Mouse (Mus musculus) intestine, embryonic 15.5 days (tissue): ENCODE results near the gene Atp2a2. TPM values are rescaled to one million over a fixed set of nuclear protein-coding genes. Genes with fewer than 3 reads are reported as not detected.

Source experiments
- ATAC-seq: fragments of 200-750 bp; cut with Nextera tagmentation; 2 replicates; pipeline ENCODE4 v1.8.0; 2017; ENCODE audit warnings: moderate TSS enrichment, moderate library complexity
- H3K27ac ChIP-seq: fragments of 300-500 bp; sonication (generic); 2 replicates; pipeline ENCODE4 v1.5.1; 2015; ENCODE audit warnings: mild to moderate bottlenecking, inconsistent platforms
- H3K27me3 ChIP-seq: fragments of 300-500 bp; sonication (generic); replicated peaks from 2 replicates; pipeline ENCODE4 v1.6.1; 2015; ENCODE audit warnings: inconsistent platforms
- H3K36me3 ChIP-seq: fragments of 300-500 bp; sonication (generic); 2 replicates; pipeline ENCODE4 v1.6.1; 2015; ENCODE audit warnings: inconsistent platforms
- H3K4me1 ChIP-seq: fragments of 300-500 bp; sonication (generic); replicated peaks from 2 replicates; pipeline ENCODE4 v1.6.1; 2015; ENCODE audit warnings: inconsistent platforms
- H3K4me2 ChIP-seq: fragments of 300-500 bp; sonication (generic); replicated peaks from 2 replicates; pipeline ENCODE4 v1.6.1; 2015; ENCODE audit warnings: mild to moderate bottlenecking, inconsistent platforms
- H3K4me3 ChIP-seq: fragments of 300-500 bp; sonication (generic); replicated peaks from 2 replicates; pipeline ENCODE4 v1.5.1; 2015; ENCODE audit warnings: inconsistent platforms
- H3K9ac ChIP-seq: fragments of 300-500 bp; sonication (generic); 2 replicates; pipeline ENCODE4 v1.6.1; 2015; ENCODE audit warnings: inconsistent platforms
- H3K9me3 ChIP-seq: fragments of 300-500 bp; sonication (generic); 2 replicates; pipeline ENCODE4 v1.6.1; 2016; ENCODE audit warnings: inconsistent platforms
- WGBS: fragments of 180-500 bp; shearing (Covaris S2); methylation state at CpG from one replicate; pipeline ENCODE4 v1.1.7; 2015; 5-methylcytosine and 5-hydroxymethylcytosine counted together
- polyA plus RNA-seq: library from polyadenylated mRNA; unstranded; fragments of >200 nt; fragmentation: Nextera tagmentation; extraction: Ambion mirVana; gene quantifications from 2 replicates; pipeline ENCODE4 v1.2.1, GENCODE M21; 2015

Atp2a2 gene
- polyA plus RNA-seq, 1 experiment from 2014 or later = 33.8 TPM

GRCm38 (mm10) chr5:122455584-122455983, 46.4 kb downstream of the Atp2a2 start:
- no peak for ATAC-seq
- no peaks in the 10 kb centered on the region for H3K9me3 ChIP-seq
- 85% methylated on average over 3 of the region's 3 CpGs for WGBS
- peaks cover 71% of the 10 kb centered on the region for H3K36me3 ChIP-seq
- H3K4me3 ChIP-seq = no peak overlapping the region
- no peaks in the 10 kb centered on the region; the same call in 1 of the 2 replicates for H3K4me1 ChIP-seq
- H3K9ac ChIP-seq = no peak overlapping the region
- no peak overlapping the region for H3K4me2 ChIP-seq
- no peak overlapping the region for H3K27ac ChIP-seq
- H3K27me3 ChIP-seq = no peaks in the 10 kb centered on the region

GRCm38 (mm10) chr5:122454883-122455282, 47.1 kb downstream of the Atp2a2 start:
- H3K4me3 ChIP-seq = no peak overlapping the region
- no peaks in the 10 kb centered on the region; the same call in 1 of the 2 replicates for H3K4me1 ChIP-seq
- H3K9me3 ChIP-seq = no peaks in the 10 kb centered on the region
- H3K4me2 ChIP-seq = no peak overlapping the region
- no peak overlapping the region for H3K27ac ChIP-seq
- 86% methylated on average over 3 of the region's 3 CpGs for WGBS
- no peak for ATAC-seq
- no peak overlapping the region for H3K9ac ChIP-seq
- H3K36me3 ChIP-seq = peaks cover 64% of the 10 kb centered on the region
- H3K27me3 ChIP-seq = no peaks in the 10 kb centered on the region

- 93% methylated on average over 4 of the region's 4 CpGs for WGBS
- H3K9me3 ChIP-seq = no peaks in the 10 kb centered on the region
- no peak overlapping the region for H3K4me2 ChIP-seq
These were observed 47.6 kb downstream of the Atp2a2 start for GRCm38 (mm10) chr5:122454442-122454841.

GRCm38 (mm10) chr5:122453188-122453587, 48.8 kb downstream of the Atp2a2 start:
- H3K27me3 ChIP-seq = no peaks in the 10 kb centered on the region
- no peaks in the 10 kb centered on the region; the same call in 1 of the 2 replicates for H3K4me1 ChIP-seq
- no peak overlapping the region for H3K27ac ChIP-seq
- no peak overlapping the region for H3K4me2 ChIP-seq
- H3K9ac ChIP-seq = no peak overlapping the region
- ATAC-seq = no peak
- 66% methylated on average over 6 of the region's 6 CpGs for WGBS
- H3K9me3 ChIP-seq = no peaks in the 10 kb centered on the region
- H3K4me3 ChIP-seq = no peak overlapping the region
- peaks cover 47% of the 10 kb centered on the region for H3K36me3 ChIP-seq

More at GRCm38 (mm10) chr5:122454442-122454841, 47.6 kb downstream of the Atp2a2 start:
- Histone ChIP-seq H3K27ac (peak overlapping the region; percentile 17; the same call in 1 of the 2 replicates), H3K4me1 (no peaks in the 10 kb centered on the region; the same call in 1 of the 2 replicates), H3K27me3 (no peaks in the 10 kb centered on the region), H3K36me3 (peaks cover 60% of the 10 kb centered on the region), H3K9ac (no peak overlapping the region), H3K4me3 (no peak overlapping the region)
- ATAC-seq = no peak

GRCm38 (mm10) chr5:122452194-122452593, 49.8 kb downstream of the Atp2a2 start:
- ATAC-seq = no peak
- H3K4me2 ChIP-seq = no peak overlapping the region
- no peaks in the 10 kb centered on the region; the same call in 1 of the 2 replicates for H3K4me1 ChIP-seq
- 75% methylated on average over 7 of the region's 7 CpGs for WGBS
- peaks cover 38% of the 10 kb centered on the region for H3K36me3 ChIP-seq
- no peaks in the 10 kb centered on the region for H3K9me3 ChIP-seq
- no peak overlapping the region for H3K4me3 ChIP-seq
- H3K9ac ChIP-seq = no peak overlapping the region
- no peaks in the 10 kb centered on the region for H3K27me3 ChIP-seq
- no peak overlapping the region for H3K27ac ChIP-seq

- Histone ChIP-seq H3K4me1 (no peaks in the 10 kb centered on the region; the same call in 1 of the 2 replicates), H3K9me3 (no peaks in the 10 kb centered on the region), H3K4me3 (no peak overlapping the region), H3K27ac (no peak overlapping the region), H3K36me3 (peaks cover 35% of the 10 kb centered on the region), H3K9ac (no peak overlapping the region), H3K27me3 (no peaks in the 10 kb centered on the region), H3K4me2 (no peak overlapping the region)
- 82% methylated on average over 5 of the region's 5 CpGs for WGBS
- no peak for ATAC-seq
These were observed 50.7 kb downstream of the Atp2a2 start for GRCm38 (mm10) chr5:122451324-122451723.

- Histone ChIP-seq H3K4me2 (no peak overlapping the region), H3K4me1 (no peaks in the 10 kb centered on the region; the same call in 1 of the 2 replicates), H3K27ac (no peak overlapping the region), H3K9ac (no peak overlapping the region), H3K36me3 (peaks cover 37% of the 10 kb centered on the region), H3K4me3 (no peak overlapping the region), H3K9me3 (no peaks in the 10 kb centered on the region), H3K27me3 (no peaks in the 10 kb centered on the region)
- 60% methylated on average over 5 of the region's 5 CpGs for WGBS
- no peak for ATAC-seq
These were observed 51.1 kb downstream of the Atp2a2 start for GRCm38 (mm10) chr5:122450913-122451317.

- no peak for ATAC-seq
- H3K4me2 ChIP-seq = no peak overlapping the region
- WGBS = 65% methylated on average over 7 of the region's 7 CpGs
These were observed 52.1 kb downstream of the Atp2a2 start for GRCm38 (mm10) chr5:122449946-122450345.

GRCm38 (mm10) chr5:122448869-122449268, 53.2 kb downstream of the Atp2a2 start:
- H3K9ac ChIP-seq = no peak overlapping the region
- H3K36me3 ChIP-seq = peaks cover 37% of the 10 kb centered on the region

More at GRCm38 (mm10) chr5:122449946-122450345, 52.1 kb downstream of the Atp2a2 start:
- Histone ChIP-seq H3K9me3 (no peaks in the 10 kb centered on the region), H3K4me1 (no peaks in the 10 kb centered on the region; the same call in 1 of the 2 replicates), H3K4me3 (no peak overlapping the region), H3K27ac (no peak overlapping the region), H3K9ac (no peak overlapping the region), H3K27me3 (no peaks in the 10 kb centered on the region), H3K36me3 (peaks cover 36% of the 10 kb centered on the region)

GRCm38 (mm10) chr5:122447857-122448256, 54.2 kb downstream of the Atp2a2 start:
- WGBS = 85% methylated on average over 8 of the region's 8 CpGs
- no peak for ATAC-seq
- no peak overlapping the region for H3K9ac ChIP-seq
- no peaks in the 10 kb centered on the region for H3K27me3 ChIP-seq
- H3K9me3 ChIP-seq = no peaks in the 10 kb centered on the region
- H3K4me3 ChIP-seq = no peak overlapping the region
- H3K27ac ChIP-seq = no peak overlapping the region
- no peaks in the 10 kb centered on the region for H3K4me1 ChIP-seq
- H3K4me2 ChIP-seq = no peak overlapping the region
- peaks cover 38% of the 10 kb centered on the region for H3K36me3 ChIP-seq

More at GRCm38 (mm10) chr5:122448869-122449268, 53.2 kb downstream of the Atp2a2 start:
- ATAC-seq = no peak
- Histone ChIP-seq H3K4me2 (no peak overlapping the region), H3K27ac (no peak overlapping the region), H3K4me3 (no peak overlapping the region), H3K27me3 (no peaks in the 10 kb centered on the region), H3K4me1 (no peaks in the 10 kb centered on the region), H3K9me3 (no peaks in the 10 kb centered on the region)
- WGBS = 76% methylated on average over 5 of the region's 5 CpGs

GRCm38 (mm10) chr5:122445051-122445610, 56.9 kb downstream of the Atp2a2 start:
- H3K36me3 ChIP-seq = peaks cover 55% of the 10 kb centered on the region
- no peak for ATAC-seq
- no peaks in the 10 kb centered on the region for H3K4me1 ChIP-seq
- H3K9me3 ChIP-seq = no peaks in the 10 kb centered on the region
- H3K27me3 ChIP-seq = no peaks in the 10 kb centered on the region
- no peak overlapping the region for H3K4me2 ChIP-seq
- WGBS = 90% methylated on average over 11 of the region's 11 CpGs
- no peak overlapping the region for H3K27ac ChIP-seq
- H3K4me3 ChIP-seq = no peak overlapping the region
- no peak overlapping the region for H3K9ac ChIP-seq

- H3K4me2 ChIP-seq = no peak overlapping the region
- 93% methylated on average over 10 of the region's 10 CpGs for WGBS
- no peak overlapping the region for H3K4me3 ChIP-seq
- H3K36me3 ChIP-seq = peaks cover 61% of the 10 kb centered on the region
- H3K9me3 ChIP-seq = no peaks in the 10 kb centered on the region
- H3K4me1 ChIP-seq = no peaks in the 10 kb centered on the region
- no peak for ATAC-seq
- no peak overlapping the region for H3K27ac ChIP-seq
- no peak overlapping the region for H3K9ac ChIP-seq
- H3K27me3 ChIP-seq = no peaks in the 10 kb centered on the region
These were observed 57.5 kb downstream of the Atp2a2 start for GRCm38 (mm10) chr5:122444492-122444891.

GRCm38 (mm10) chr5:122440095-122440630, 61.9 kb downstream of the Atp2a2 start:
- WGBS = 92% methylated on average over 12 of the region's 12 CpGs

More at GRCm38 (mm10) chr5:122440095-122440630, 61.9 kb downstream of the Atp2a2 start:
- H3K4me2 ChIP-seq = no peak overlapping the region
- H3K27ac ChIP-seq = no peak overlapping the region
- H3K9ac ChIP-seq = no peak overlapping the region
- H3K36me3 ChIP-seq = peaks cover 79% of the 10 kb centered on the region
- H3K4me1 ChIP-seq = no peaks in the 10 kb centered on the region
- H3K27me3 ChIP-seq = no peaks in the 10 kb centered on the region
- ATAC-seq = no peak
- no peaks in the 10 kb centered on the region for H3K9me3 ChIP-seq
- H3K4me3 ChIP-seq = no peak overlapping the region
